Mouse (Mus musculus): ENCODE measurements around the gene Des. TPM values are rescaled to one million over a fixed set of nuclear protein-coding genes. Genes with fewer than 3 reads are reported as not detected.

The Des gene
- total and polyA plus RNA-seq, 3 experiments = 9.3 to 18.9 (median 11.7) TPM

DNA sequence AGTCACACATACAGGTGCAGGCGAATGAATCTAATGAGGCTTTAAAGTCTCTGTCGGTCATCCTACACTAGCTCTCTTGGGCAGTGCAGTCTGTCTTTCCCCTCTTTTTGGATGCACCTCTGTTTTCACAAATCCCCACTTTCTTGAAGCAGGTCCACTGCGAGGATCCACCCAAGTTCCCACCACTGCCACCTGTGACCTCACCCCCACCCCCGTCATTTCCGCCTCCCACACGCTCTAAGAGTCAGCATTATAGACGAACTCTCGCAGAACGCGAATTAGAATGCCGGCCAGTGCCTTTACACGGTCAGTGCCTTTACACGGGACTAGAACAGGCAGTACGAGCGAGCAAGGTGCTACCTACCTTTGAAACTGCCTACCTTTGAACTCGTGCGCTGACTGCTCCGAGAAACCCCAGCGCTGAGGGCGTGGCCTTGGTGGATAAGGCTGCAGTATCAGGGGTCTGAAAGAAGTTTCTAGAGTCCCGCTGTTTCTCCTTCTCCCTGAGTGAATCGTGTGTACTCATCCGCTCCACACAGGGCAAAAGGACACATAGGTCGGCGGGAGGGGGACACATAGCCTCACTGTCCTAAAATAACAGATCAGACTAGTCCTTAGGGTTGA, 9.3 kb downstream of the Des start:
- TF ChIP-seq TCF12 (IDR thresholded peaks at IDR 0.05; ENCODE audit: low read depth, low read length) (no peak), CHD2 (IDR thresholded peaks at IDR 0.05; ENCODE audit: low read length) (no peak), CHD1 (IDR thresholded peaks at IDR 0.05; ENCODE audit: low read depth, low read length) (no peak), MXI1 (IDR thresholded peaks at IDR 0.05; ENCODE audit: low read depth, low read length) (no peak), POLR2A (IDR thresholded peaks at IDR 0.05; ENCODE audit: low read depth, low read length) (no peak), RAD21 (IDR thresholded peaks at IDR 0.05; ENCODE audit: low read depth, low read length) (no peak), MAFK (IDR thresholded peaks at IDR 0.05; ENCODE audit: insufficient replicate concordance, low read length) (no peak), RCOR1 (conservative IDR thresholded peaks at IDR 0.05; ENCODE audit: low read depth, low read length) (no peak), E2F4 (IDR thresholded peaks at IDR 0.05; ENCODE audit: insufficient replicate concordance, low read depth, low read length) (no peak), MAZ (IDR thresholded peaks at IDR 0.05; ENCODE audit: low read depth, low read length) (no peak), KAT2A (IDR thresholded peaks at IDR 0.05; ENCODE audit: insufficient replicate concordance, low read length) (no peak), SMC3 (IDR thresholded peaks at IDR 0.05; ENCODE audit: low read depth, low read length) (no peak), ZMIZ1 (IDR thresholded peaks at IDR 0.05; ENCODE audit: low read depth, low read length) (no peak), BHLHE40 (IDR thresholded peaks at IDR 0.05; ENCODE audit: low read depth, low read length) (no peak), NRF1 (IDR thresholded peaks at IDR 0.05; ENCODE audit: low read depth, low read length) (no peak), MYC (IDR thresholded peaks at IDR 0.05; ENCODE audit: low read depth, low read length) (no peak), SIN3A (IDR thresholded peaks at IDR 0.05; ENCODE audit: low read length) (no peak), EP300 (IDR thresholded peaks at IDR 0.05; ENCODE audit: low read length) (no peak), PAX5 (IDR thresholded peaks at IDR 0.05; ENCODE audit: low read length) (no peak), NELFE (IDR thresholded peaks at IDR 0.05; ENCODE audit: low read depth, low read length) (no peak)
- H3K9ac ChIP-seq (ENCODE audit: insufficient read depth, low read depth) = no peak overlapping the region
- no peak overlapping the region for H3K4me2 ChIP-seq (ENCODE audit: insufficient read depth, low read depth, poor library complexity, severe bottlenecking)
- no peaks in the 10 kb centered on the region for H3K9me3 ChIP-seq (replicated peaks; ENCODE audit: low read length)
- dilution Hi-C loops (cut with MboI; ENCODE audit: extremely low pct_ligation_motif_present, extremely low pct_unique_long_range_greater_than_20kb, low sequenced_read_pairs) = no loop called here
- H3K4me1 ChIP-seq (ENCODE audit: control insufficient read depth in 1 of 2, insufficient read depth in 2 of 2) = peaks cover 4 to 28% of the 10 kb centered on the region in 2 experiments; a peak in 3 of 4 replicates
- H3K36me3 ChIP-seq (replicated peaks in 1 of 2; ENCODE audit: control insufficient read depth in 1 of 2, insufficient read depth in 1 of 2, low read length in 1 of 2) = peaks cover 0 to 16% of the 10 kb centered on the region in 2 experiments
- no peak for DNase-seq (ENCODE audit: extremely low read depth)
- in situ Hi-C loops (cut with MboI; ENCODE audit: low pct_ligation_motif_present, low pct_unique_long_range_greater_than_20kb, low sequenced_read_pairs) = no loop called here
- H3K27ac ChIP-seq (ENCODE audit: insufficient read depth, low read depth) = no peak overlapping the region
- H3K79me2 ChIP-seq (replicated peaks; ENCODE audit: control insufficient read depth, extremely low read depth, insufficient read depth, poor library complexity, severe bottlenecking) = no peaks in the 10 kb centered on the region
- H3K4me3 ChIP-seq (replicated peaks in 1 of 3; ENCODE audit: low read depth in 2 of 3, low read length in 2 of 3, poor library complexity in 1 of 3) = no peak overlapping the region
- no peaks in the 10 kb centered on the region for H3K27me3 ChIP-seq (replicated peaks)

DNA sequence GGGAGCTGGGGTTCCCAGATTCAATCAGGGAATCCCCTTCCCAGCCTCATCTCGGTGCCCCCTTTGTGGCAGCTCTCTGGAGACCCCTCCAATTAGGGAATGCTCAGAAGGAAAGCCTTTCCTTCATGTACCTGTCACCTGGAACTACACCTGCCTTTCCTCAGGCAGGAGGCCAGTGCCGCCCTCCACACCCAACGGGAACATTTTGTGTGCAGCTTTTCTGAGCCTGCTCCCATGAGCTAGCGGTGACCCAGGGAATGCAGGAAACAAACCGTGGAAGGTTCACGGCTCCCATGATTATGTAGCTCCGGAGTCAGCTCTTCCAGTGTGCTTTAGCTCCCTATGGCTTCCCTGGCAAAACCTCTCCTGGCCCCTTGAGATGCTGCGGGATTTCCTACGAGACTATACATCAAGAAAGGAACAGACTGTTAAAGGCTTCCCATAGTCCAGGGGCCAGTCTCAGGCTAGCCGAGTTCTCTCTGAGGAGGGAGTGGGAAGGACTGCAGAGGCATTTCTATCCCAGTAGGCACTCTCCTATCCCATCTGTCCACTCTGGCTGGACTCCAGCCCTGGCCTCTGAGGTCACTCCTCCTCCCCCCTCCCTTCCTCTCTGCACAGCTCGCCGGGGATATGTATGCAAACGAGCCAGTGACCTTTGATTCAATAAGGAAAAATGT, 10.0 kb downstream of the Des start:
- Histone ChIP-seq H3K27ac (ENCODE audit: insufficient read depth, low read depth) (no peak overlapping the region), H3K9me3 (replicated peaks; ENCODE audit: low read length) (no peaks in the 10 kb centered on the region), H3K4me2 (ENCODE audit: insufficient read depth, low read depth, poor library complexity, severe bottlenecking) (no peak overlapping the region), H3K4me3 (replicated peaks in 1 of 3; ENCODE audit: low read depth in 2 of 3, low read length in 2 of 3, poor library complexity in 1 of 3) (no peak overlapping the region), H3K9ac (ENCODE audit: insufficient read depth, low read depth) (no peak overlapping the region), H3K36me3 (replicated peaks in 1 of 2; ENCODE audit: control insufficient read depth in 1 of 2, insufficient read depth in 1 of 2, low read length in 1 of 2) (peaks cover 0 to 10% of the 10 kb centered on the region in 2 experiments), H3K4me1 (ENCODE audit: control insufficient read depth in 1 of 2, insufficient read depth in 2 of 2) (peaks cover 4 to 30% of the 10 kb centered on the region in 2 experiments; a peak in 3 of 4 replicates), H3K27me3 (replicated peaks) (no peaks in the 10 kb centered on the region), H3K79me2 (replicated peaks; ENCODE audit: control insufficient read depth, extremely low read depth, insufficient read depth, poor library complexity, severe bottlenecking) (no peaks in the 10 kb centered on the region)
- in situ Hi-C loops (cut with MboI; ENCODE audit: low pct_ligation_motif_present, low pct_unique_long_range_greater_than_20kb, low sequenced_read_pairs) = no loop called here
- dilution Hi-C loops (cut with MboI; ENCODE audit: extremely low pct_ligation_motif_present, extremely low pct_unique_long_range_greater_than_20kb, low sequenced_read_pairs) = no loop called here
- DNase-seq (ENCODE audit: extremely low read depth) = no peak
- no peak for TF ChIP-seq TBP (conservative IDR thresholded peaks at IDR 0.05; ENCODE audit: low read depth, low read length)
- no peak for TF ChIP-seq JUN (IDR thresholded peaks at IDR 0.05; ENCODE audit: insufficient read depth, low read depth, low read length)
- TF ChIP-seq SMC3 (IDR thresholded peaks at IDR 0.05; ENCODE audit: low read depth, low read length) = no peak
- no peak for TF ChIP-seq CHD2 (IDR thresholded peaks at IDR 0.05; ENCODE audit: low read length)
- no peak for TF ChIP-seq IRF4 (IDR thresholded peaks at IDR 0.05; ENCODE audit: low read depth, low read length)
- TF ChIP-seq KAT2A (IDR thresholded peaks at IDR 0.05; ENCODE audit: insufficient replicate concordance, low read length) = no peak
- TF ChIP-seq MAFK (IDR thresholded peaks at IDR 0.05; ENCODE audit: insufficient replicate concordance, low read length) = no peak
- no peak for TF ChIP-seq NELFE (IDR thresholded peaks at IDR 0.05; ENCODE audit: low read depth, low read length)
- no peak for TF ChIP-seq ELF1 (IDR thresholded peaks at IDR 0.05; ENCODE audit: low read depth, low read length)
- no peak for TF ChIP-seq ZC3H11A (IDR thresholded peaks at IDR 0.05; ENCODE audit: low read depth, low read length)
- TF ChIP-seq HCFC1 (IDR thresholded peaks at IDR 0.05; ENCODE audit: low read depth, low read length) = no peak
- TF ChIP-seq JUND (conservative IDR thresholded peaks at IDR 0.05; ENCODE audit: low read depth, low read length) = no peak

Measured in CH12.LX (cell line).